Mouse (Mus musculus) ES-E14 (cell line): Measurements from ENCODE around the gene Abcb11.

Experiments used
- MAFK ChIP-seq: IDR thresholded peaks from 2 replicates; pipeline ENCODE4 v1.6.1; 2014; ENCODE audit warnings: mild to moderate bottlenecking, low read depth, low read length, inconsistent platforms; ENCODE audit not compliant: insufficient read depth
- ZNF384 ChIP-seq: IDR thresholded peaks from 2 replicates; pipeline ENCODE4 v1.6.1; 2012; ENCODE audit warnings: low read depth, low read length, inconsistent platforms

DNA sequence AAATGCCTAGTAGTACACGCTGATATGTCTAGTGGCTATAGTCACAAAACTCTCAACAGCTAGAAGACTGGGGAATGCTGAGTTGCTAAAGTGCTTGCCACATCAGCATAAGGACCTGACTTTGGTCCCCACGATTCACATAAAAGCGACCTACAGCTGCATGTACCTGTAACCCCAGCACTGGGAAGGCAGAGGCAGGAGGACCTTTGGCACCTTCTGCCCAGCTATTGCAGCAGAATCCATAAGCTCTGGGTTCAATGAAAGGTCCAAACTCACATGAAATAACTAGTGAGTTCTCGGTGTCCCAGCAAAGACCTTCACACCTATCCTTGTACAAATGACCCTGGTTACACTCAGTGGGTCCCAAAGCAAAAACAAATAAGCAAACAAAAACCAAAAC lies 31.1 kb downstream of the Abcb11 start:
- TF ChIP-seq MAFK = no peak
- TF ChIP-seq ZNF384 = no peak
